Mouse (Mus musculus): ENCODE measurements around the gene Actr3b.
"Not testable (repeated sequence)": the region's sequence is repeated elsewhere in the genome, so short reads cannot be mapped to it uniquely, and the experiment has no call there.

Actr3b gene

DNA sequence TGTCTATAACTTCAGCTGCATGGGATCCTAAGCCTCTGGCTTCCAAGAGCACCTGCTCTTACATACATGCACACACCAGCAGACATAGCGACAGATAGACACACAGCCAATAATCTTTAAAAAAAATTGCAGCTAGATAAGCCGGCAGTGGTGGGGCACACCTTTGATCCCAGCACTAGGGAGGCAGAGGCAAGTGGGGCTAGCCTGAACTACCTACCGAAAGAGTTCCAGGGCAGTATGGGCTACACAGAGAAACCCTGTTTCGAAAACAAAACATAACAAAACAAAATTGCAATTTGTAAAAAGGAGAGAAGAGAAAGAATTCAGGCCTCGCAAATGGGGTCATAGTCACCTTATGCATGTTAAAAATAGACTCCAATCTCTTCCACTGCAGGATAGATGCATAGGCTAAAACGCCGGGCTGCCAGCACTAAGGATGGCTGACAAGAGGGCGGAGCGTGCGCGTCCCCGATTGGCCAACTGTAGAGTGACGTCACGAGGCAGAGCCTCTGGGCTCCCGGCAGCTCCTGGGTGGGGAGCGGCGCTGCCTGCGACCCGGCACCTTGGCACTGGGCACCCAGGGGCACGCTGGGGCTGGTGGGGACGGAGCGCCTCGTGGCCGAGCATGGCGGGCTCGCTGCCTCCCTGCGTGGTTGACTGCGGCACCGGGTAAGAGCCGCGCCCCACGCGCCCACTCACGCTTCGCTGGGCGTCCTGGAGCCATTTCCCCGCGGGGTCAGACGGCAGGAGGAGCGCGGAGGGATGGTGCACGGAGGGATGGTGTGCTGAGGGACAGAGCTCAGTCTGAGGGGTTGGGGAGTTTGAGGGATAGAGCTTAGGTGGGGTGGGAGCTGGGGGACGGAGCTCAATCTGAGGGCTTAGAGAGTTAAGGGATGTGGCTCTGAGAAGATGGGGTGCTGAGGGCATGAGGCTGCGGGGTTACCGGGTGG lies at the start of gene Actr3b:
Actr3b (plus strand) TSS at position 538 of the 950 bp plus-strand sequence.
- peak; percentile 91 to 94 for DNase-seq

DNA sequence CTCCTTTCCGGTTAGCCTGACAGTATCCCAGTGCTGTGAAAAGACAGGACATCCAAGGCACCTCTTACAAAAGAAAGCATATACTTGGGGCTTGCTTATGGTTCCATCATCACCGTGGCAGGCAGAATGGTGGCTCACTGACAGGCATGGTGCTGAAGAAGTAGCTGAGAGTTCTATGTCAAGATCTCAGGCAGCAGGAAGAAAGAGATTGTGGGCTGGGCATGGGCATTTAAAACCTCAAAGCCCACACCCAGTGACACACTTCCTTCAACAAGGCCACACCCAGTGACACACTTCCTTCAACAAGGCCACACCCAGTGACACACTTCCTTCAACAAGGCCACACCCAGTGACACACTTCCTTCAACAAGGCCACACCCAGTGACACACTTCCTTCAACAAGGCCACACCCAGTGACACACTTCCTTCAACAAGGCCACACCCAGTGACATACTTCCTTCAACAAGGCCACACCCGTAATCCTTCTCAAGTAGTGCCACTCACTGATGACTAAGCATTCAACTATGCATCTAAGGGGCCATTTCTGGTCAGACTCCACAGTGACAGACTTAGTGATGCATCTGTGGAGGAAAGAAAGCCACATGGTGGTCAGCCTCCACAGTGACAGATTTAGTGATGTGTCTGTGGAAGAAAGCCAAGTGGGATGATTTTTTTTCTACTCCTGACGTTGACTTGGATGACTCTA lies 46.6 kb upstream of the Actr3b start:
- DNase-seq: not testable (repeated sequence)

DNA sequence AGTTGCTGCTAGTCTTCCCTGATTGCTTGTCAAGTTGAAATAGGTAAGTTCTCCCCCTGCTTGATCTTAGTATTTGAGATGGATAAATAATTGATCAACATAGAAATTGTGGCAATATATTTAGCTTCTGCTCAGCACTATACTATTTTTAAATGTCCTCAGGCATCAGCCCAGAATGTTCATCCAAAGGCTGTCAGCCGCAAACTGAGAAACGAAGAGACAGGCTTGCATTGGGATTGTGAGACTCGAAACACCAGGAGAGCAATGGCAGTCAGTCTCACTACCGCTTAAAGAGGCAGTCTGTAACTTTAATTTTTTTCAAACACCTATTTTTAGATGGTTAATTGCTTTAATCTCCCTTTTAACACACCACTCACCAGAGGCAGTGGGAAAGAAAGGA lies 40.4 kb upstream of the Actr3b start:
- DNase-seq: no peak

DNA sequence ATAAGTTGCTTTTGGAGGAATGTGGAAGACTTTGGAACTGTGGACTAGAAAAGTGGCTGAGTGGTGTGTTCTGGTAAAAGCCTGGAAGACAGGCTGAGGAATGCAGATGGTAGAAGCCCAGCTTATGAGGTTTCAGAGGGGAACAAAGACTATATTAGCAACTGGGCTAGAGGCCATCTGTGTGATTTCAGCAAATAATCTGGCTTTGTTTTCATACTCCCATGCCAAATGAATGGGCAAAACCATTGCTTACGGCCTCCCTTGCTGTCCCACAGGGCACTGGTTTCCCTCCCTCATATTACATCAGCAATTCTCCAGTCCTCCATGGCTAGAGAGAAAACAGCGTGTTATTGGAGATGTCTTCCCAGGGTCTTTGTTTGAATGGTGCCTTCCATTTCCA lies 36.8 kb upstream of the Actr3b start:
- peak; percentile 12 to 16 for DNase-seq

DNA sequence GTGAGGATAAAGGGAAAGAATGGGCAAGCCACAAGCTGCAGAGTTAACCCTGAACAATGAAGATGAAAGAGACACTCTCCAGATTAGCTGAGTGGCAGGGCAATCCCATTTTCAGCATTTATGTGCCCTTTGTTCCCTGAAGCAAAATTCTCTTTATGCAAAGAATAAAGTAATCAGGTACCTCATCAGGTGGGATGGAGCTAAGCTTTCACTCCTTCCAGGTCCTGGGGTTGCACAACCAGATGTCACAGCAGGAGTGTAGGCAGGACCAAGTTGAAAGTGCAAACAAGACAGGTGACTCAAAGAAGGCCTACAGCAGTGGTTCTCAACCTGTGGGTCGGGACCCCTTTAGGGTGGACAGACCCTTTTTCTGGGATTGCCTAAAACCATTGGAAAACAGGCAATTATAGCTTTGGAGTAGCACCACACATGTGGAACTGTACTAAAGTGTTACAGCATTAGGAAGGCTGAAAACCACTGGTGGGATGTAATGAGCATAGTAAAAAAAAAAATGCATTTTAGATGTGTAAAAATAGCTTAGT lies 35.6 kb upstream of the Actr3b start:
- DNase-seq: no peak

DNA sequence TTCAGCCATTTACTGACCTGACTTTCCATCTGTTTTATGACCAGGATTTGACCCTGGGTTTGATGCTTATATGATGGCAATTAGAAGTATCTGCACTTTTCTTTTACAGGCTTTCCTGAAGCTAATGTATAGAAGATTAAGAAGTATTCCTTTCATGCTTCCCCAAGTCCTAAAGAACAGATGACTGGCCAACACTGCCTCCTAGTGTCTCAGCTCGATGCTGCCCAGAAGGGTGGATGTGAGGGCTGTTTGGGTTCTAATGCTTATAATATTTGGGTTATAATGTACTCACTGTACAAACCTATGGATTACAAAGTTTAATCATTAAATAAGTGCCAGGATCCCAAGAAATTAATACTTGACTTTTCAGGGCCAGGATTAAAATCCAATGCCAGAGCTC lies 25.5 kb upstream of the Actr3b start:
- peak; percentile 78 to 82 for DNase-seq

DNA sequence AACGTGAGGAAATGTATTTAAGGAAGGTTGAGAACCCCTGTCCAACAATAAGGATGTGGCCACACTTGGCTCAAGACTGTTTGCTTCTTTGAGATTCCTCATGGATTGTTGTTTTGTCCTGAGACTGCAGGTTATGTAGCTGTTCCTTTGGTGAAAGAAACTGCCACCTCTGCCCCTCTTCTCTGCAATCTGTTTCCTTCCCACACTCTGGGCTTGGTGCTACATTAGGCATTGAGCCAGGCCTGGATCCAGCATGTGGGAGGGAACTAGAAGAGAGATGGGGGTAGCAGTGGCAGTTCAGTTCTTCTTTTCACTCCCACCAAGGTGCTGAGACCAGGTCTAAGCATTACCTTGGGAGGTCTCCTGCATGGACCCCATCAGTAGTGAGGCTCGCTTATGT lies 23.9 kb upstream of the Actr3b start:
- DNase-seq: no peak

DNA sequence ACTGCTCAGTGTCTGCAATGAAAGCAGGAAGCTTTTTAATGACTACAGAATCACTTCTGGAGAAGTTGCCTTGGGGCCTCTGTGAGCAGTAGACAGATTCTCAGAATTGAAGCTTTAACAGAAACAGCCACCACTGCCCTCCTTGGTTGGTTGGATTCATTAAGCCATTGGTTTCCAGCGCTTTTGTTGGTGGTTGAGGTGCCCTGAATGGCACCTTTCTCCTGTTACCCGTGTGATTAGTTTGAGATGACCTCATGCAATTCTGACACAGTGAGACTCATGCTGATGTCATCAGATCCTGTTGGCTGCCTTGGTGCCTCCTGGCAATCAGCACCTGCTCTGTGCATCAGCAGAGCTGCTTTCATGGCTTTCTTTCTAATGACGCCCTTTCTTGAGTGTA lies 21.3 kb upstream of the Actr3b start:
- DNase-seq: no peak

DNA sequence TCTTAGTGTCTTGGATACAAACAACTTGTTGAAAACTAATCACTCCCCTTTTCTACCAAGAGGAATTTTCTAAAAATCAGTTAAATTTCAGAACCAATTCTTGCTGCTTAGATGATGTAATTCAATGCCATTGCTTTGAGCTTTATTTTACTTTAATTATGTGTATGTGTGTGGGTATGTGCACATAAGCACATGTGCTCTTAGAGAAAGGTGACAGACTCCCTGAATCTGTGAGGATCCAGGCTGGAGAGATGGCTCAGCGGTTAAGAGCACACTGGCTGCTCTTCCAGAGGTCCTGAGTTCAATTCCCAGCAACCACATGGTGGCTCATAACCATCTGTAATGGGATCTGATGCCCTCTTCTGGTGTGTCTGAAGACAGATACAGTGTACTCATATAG lies 20.9 kb upstream of the Actr3b start:
- not testable (repeated sequence) for DNase-seq

DNA sequence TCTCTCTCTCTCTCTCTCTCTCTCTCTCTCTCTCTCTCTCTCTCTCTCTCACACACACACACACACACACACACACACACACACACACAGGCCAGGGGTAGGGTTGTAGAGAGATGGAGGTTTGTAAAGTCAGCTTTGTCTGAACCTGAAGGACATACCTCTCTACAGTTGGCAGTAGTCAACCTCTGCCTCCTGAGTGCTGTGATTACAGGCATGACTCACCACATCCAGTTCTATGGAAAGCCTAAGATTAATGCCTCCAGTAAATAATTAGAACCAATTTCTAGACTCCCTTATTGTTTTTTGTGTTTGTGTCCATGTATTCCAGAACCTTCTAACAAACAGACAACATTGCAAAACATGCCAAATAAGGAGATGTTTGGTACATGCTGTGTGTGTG lies 11.9 kb upstream of the Actr3b start:
- DNase-seq: no peak

DNA sequence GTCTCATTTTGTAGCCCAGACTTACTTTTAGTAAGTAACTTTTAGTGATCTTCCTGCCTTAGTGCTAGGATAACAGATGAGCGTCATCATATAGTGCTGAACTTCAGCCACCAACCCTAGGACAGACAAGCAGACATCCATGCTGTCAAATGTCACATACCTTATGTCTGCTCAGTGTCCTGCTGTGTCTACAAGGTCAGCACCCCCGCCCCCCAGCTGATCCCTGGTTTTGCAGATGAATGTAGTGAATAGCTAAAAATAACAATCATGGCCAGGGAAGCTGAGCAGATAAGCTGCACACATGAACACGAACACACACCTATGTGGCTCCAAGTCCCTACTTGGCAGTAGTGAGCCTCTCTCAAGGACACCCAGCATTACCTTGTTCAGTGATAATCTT lies 11.2 kb upstream of the Actr3b start:
- DNase-seq: no peak

DNA sequence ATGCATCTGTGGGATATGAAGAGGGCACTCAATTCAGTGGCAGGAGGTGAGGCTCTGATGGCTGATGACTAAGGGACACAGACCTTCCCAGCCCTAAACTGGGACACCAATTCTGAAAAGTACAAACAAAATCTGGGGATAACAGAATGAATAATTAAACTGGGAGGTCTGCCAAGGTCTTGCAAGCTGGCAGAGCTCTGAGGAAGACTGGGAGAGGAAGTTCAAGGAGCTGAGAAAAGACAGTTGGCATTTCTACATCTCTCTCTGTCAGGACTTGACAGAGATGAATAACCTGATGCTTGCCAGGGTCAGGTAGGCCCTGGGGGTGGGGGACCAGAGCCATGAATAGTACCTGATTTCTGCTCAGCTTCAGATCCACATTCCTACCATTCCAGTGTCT lies 8.2 kb upstream of the Actr3b start:
- no peak for DNase-seq

DNA sequence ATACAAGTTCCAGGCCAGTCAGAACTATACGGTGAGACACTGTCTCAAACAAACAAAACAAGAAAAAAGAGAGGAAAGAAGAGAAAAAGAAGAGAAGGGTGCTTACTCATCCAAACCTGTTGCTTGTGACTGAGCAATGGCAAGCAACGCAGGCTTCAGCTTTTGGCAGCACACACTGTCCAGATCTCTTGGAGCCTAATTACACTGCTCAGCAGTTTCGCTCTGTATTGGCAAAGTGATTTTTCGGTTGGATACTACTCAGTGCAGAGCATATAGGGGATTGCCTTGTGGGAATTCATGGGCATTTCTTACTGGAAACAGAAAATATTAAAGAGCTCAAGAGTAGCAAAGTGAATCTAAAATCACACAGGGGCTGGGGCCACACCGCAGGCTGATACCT lies 6.9 kb upstream of the Actr3b start:
- peak; percentile 32 to 53 for DNase-seq

DNA sequence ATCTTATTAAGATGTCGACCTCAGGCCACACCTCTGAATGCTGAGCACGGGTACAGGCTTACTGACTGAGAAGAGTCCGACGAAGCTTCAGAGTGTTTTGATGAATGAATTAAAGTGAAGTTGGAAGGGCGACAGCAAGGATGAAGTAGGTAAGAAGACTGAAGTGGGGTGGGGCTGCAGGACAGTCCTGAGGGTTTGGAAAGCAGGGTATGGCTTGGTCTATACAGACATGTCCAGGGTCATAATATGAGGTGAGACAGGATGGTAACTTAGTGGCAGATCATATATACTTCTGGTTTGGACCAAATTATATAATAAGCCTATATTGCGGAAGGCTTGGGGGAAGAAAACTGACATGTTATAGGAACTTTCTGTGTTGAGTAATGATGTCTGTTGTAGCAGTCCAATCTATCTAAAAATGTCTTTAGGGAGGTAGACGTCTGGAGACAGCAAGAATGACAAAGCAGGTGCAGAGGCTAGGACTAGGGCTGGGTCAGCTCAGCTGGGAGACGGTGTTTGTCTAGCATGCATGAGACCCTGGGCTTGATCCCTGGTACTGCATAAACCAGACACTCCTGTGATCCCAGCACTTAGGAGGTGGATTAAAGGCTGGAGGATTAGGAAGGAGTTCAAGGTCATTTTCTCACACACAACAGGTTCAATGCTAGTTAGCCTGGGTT lies 6.1 kb upstream of the Actr3b start:
- no peak for DNase-seq

DNA sequence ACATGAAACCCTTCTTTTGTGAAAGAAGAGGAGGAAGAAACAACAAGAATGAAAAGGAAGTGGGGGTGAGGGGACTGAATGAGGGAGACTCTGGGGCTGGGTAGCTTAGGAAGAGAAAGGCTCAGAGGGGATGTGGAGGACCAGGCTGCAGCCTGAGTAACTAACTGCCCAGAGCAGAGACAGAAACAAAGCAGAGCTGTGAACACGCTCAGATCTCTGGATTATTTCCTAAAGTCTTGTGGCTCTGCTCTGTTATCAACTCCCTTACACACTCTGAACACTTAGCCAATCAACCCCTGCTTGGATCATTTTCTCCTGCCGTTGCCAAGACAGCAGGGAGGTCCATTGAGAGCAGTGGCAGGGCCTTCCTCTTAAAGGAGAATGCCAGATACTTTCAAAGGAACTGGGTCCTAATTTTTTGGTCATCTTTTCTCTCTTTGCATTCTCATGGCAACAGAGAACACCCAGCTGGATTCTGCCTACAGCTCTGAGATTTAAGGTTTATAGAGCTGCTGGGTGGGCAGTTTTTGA lies 5.5 kb upstream of the Actr3b start:
- no peak for DNase-seq

DNA sequence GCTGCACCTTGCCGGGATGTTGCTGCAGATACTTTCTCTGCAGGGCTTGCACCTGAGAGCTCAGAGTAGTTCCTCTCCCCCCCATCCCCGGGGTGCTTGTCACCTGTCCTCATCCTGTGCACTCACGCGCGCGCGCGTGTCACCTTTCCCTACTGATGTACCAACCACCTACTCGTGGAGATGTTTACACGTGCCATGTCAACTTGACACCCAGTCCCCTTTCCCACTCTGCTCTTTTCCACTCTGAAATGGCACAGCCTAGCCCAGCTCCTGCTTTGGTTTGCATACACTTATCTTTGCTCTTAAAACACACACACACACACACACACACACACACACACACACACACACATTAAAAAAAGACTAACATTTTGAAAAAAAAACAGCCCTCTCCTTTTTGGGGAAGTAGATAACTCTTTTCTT lies 624 bp downstream of the Actr3b start:
- DNase-seq: peak; percentile 55 to 57

DNA sequence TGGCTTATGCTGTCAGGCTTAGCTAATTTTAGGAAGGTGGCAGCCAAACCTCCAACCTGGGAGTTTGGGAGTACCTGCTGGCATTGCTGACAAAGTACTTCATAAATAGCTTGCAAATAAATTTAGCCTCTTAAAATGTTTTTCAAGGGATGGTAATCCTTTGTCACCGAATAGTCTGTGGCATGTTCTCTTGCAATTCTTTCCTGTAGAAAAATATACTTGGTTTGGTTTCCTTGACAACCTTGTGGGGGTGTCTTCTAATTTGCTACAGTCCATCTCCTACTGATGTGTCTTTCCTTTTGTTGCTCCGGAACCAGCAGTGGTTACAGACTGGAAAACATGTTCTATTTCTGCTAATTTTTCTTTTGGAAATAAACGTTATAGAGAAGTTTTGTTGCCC lies 1.1 kb downstream of the Actr3b start:
- no peak for DNase-seq

DNA sequence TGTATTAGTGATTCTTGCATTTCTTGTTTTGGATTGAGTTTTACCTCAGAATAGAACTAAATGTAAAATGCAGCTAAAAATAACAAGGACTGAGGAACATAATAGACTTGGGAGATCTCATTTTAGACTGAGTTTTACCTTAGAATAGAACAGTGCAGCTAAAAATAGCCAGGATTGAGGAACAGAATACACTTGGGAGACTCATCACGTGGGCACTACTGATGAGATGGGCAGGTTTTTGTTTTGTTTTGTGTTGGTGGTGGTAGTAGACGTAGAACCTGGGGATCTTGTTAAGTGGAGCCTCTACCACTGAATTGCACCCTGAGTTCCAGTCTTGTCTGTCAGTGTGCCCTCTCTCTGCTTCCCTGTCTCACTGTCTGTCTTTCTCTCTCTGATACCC lies 2.1 kb downstream of the Actr3b start:
- DNase-seq: no peak

DNA sequence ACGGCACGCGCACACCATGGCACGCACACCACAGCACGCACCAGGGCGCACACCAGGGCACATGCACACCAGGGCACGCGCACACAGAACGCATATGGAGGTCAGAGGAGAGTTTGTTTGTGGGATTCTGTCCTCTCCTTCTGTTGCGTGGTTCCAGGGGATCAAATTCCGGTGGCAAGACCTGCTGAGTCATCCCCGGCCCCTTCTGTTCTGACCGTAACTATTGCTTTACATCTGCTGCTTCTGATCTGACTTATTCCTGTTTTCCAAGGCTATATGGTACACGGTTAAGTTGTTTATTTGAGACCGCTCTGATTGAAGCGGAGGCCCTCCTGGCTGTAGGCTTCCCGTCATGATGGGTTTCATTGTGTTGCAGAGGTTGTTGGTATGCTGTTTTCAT lies 9.2 kb downstream of the Actr3b start:
- DNase-seq: no peak

DNA sequence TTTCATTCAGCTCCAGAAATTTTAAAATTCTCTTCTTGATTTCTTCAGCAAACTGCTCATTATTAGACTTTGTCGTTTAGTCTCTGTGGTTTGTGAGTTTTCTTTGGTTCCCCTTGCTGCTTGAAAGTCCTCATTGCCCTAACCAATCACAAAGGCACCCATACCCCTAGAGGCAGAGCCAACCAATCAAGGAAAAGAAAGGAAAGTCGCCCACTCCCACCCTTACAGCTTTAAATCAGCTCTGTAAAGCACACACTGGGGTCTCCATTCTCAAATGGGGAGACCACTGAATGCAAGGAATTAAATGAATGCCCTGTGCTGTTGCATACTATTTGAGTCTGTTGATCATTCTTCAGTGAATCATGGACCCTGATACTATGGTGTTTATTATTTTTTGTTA lies 9.6 kb downstream of the Actr3b start:
- DNase-seq: no peak

DNA sequence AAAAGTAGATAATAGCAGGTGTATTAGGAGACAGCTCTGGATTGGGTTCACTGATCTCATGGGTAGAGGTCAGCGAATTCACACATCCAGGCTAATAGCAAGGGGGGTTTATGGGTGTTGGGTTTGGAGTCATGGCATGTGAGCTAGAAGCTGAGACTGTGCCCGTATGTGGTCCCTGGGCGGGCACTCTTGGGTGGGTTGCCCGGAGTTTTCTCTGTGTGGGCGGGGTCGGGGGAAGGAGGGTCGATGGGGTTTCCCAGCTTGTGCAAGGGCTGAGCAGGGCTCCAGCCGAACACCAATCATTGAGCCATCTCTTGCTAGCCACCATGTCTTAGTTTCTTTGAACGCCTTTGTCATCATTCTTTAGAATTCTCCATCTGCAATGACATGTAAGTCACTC lies 12.7 kb downstream of the Actr3b start:
- DNase-seq: no peak

DNA sequence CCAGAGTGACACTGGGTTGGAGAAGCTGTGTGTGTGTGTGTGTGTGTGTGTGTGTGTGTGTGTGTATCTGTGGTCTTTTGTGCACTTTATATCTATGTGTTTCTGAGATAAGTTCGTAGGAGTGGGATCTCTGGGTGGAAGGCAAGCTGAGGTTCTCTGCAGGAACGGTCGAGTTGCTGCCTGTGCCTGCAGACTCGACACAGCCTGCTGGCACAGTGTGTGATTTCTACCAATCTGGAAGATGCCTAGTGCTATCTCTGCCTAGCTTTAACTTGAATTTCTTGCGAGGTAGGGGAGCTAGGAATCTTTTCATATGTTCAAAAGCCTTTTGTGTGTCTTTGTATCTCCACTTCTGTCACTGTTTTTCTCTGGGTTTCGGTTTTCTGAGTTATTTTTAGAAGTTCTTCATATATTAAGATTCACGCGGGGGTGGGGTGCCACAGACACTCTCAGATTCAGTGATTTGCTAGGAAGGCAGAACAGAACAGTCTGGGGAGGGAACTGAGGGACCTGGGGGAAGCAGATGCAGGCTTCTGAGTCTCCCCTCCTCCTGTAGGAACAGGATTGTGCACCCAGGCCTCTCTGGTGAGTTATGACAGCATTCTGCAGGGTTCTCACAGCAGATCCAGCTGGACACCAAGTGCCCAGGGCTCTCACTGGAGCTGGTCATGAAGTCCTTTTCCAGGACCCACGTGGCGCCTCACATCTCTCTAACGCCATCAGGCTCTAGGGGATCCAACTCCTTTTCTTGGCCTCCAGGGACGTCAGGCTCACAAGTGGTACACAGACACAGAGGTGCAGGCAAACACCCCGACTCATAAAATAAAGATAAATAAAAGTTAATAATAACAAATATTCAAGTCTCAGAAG lies 14.4 kb downstream of the Actr3b start:
- DNase-seq: no peak
